Mouse (Mus musculus): ENCODE measurements around the gene Islr2.

GRCm38 (mm10) chr9:58250322-58250721, 46.2 kb upstream of the Islr2 start:
- no peak for TF ChIP-seq CTCF (IDR thresholded peaks at IDR 0.05; ENCODE audit: low read depth)
- TF ChIP-seq EP300 (IDR thresholded peaks at IDR 0.05; ENCODE audit: low read depth), result no peak
